Mouse (Mus musculus): ENCODE measurements around the gene Glmp.
"Not testable (repeated sequence)": the region's sequence is repeated elsewhere in the genome, so short reads cannot be mapped to it uniquely, and the experiment has no call there.

Glmp gene

DNA sequence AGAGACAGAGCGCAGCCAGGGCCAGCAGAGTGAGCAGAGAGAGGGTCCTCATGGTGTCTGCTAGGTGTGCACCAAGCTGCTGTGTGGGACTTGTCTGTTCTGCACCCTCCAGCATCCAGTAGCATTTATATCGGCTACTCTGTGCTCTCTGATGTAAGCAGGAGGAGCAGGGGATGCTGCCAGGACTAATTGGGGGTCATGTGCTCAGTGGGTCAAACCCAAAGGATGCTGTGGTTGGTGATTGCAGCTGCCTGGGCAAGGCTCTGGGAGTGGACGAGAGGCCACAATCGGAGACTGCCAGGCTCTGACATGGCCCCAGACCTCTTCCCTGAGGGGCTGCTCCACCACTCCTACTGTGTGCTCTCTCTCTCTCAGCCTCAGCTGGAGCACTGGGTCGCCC, 53.8 kb downstream of the Glmp start, which contains the start of gene Bglap2:
TSS of gene Bglap2 (minus strand) at position 101 of the 400 bp plus-strand sequence.
- not testable (repeated sequence) for DNase-seq

All from kidney, postnatal 36 days (tissue).